Mouse (Mus musculus): Measurements from ENCODE around the gene Rbm41. TPM values are rescaled to one million over a fixed set of nuclear protein-coding genes. Genes with fewer than 3 reads are reported as not detected.

Rbm41 gene
- total and polyA plus RNA-seq, 2 experiments from 2014 or later = 3.1 to 6.9 TPM

DNA sequence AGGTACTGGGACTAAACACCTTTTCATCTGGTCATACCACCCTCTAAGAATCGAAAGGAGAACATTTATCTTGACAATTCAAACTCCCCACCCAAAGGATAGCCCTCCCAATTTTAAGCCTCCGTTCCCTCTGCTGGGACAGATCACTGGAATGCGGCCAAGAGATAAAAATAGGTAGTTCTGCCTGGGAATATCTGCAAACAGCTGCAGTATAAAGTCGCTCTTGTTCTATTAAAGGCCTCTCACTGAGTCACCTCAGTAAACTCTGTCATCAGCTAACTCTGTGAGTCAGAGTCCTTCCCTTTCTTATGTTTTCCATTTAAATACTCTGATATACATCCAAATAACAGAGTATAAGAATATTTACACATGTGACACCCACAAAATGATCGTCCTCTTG is 139.0 kb downstream of the Rbm41 start:
- no peak for TF ChIP-seq CTCF (IDR thresholded peaks at IDR 0.05)
- no peak overlapping the region for H3K4me3 ChIP-seq (ENCODE audit: low read depth, low read length)
- no peaks in the 10 kb centered on the region for H3K36me3 ChIP-seq (ENCODE audit: insufficient read depth, low read length)
- H3K4me1 ChIP-seq (ENCODE audit: insufficient read depth, low read length) = no peaks in the 10 kb centered on the region
- no peak overlapping the region for H3K27ac ChIP-seq (ENCODE audit: low read depth, low read length)
- no peak for ATAC-seq (ENCODE audit: low FRiP score)
- H3K27me3 ChIP-seq (ENCODE audit: insufficient read depth, low read length) = no peaks in the 10 kb centered on the region
- no peak overlapping the region for H3K9ac ChIP-seq (replicated peaks; ENCODE audit: low read length, poor library complexity, severe bottlenecking)
- no peak overlapping the region for H3K4me2 ChIP-seq (ENCODE audit: low read depth, low read length, poor library complexity, severe bottlenecking)
- H3K9me3 ChIP-seq (ENCODE audit: low read length) = no peaks in the 10 kb centered on the region
- no peak for DNase-seq (ENCODE audit: low spot score)
- WGBS = 81% methylated on average over 5 of the region's 5 CpGs

DNA sequence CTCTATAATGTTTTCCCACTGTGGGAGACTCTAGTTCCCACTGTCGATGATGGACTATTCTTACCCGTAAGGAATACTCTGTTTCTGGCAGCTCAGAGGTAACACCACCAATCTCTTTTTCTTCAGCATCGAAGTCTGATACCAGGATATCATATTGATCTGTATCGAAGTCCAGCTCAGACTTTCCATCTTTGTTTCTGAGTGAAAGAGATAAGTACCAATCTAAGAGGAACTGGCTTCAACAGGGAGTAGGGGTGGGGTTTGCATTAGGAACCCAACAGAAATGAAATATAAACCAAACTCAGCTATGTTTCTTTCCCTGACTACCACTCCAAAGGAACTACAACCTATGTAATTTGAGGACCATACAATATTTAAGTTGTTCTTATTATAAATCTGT is 143.6 kb downstream of the Rbm41 start:
- WGBS = 93% methylated on average over 4 of the region's 4 CpGs
- H3K4me3 ChIP-seq (ENCODE audit: low read depth, low read length) = no peak overlapping the region
- no peak for DNase-seq (ENCODE audit: low spot score)
- H3K4me1 ChIP-seq (ENCODE audit: insufficient read depth, low read length) = no peaks in the 10 kb centered on the region
- H3K9me3 ChIP-seq (ENCODE audit: low read length) = no peaks in the 10 kb centered on the region
- no peak overlapping the region for H3K9ac ChIP-seq (replicated peaks; ENCODE audit: low read length, poor library complexity, severe bottlenecking)
- no peaks in the 10 kb centered on the region for H3K27me3 ChIP-seq (ENCODE audit: insufficient read depth, low read length)
- TF ChIP-seq CTCF (IDR thresholded peaks at IDR 0.05) = no peak
- no peak for ATAC-seq (ENCODE audit: low FRiP score)
- no peak overlapping the region for H3K4me2 ChIP-seq (ENCODE audit: low read depth, low read length, poor library complexity, severe bottlenecking)
- H3K27ac ChIP-seq (ENCODE audit: low read depth, low read length) = no peak overlapping the region
- H3K36me3 ChIP-seq (ENCODE audit: insufficient read depth, low read length) = no peaks in the 10 kb centered on the region

DNA sequence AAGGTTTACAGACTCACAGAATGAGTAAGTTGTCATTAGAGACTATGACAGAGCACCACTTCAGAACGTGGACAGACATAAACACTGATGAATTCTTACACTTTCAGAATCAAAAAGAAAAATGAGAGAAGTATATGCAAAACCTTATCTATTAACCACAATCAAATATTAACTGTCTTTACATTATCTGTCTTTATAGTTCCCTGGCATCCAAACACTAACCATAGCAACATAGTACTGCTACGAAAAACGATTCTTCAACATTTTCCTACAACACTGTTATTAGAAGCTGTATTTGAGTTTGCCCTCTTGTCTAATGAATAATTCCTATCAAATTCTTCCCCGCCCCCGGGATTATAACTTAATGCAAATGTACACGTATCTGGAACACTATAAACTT is 157.3 kb downstream of the Rbm41 start:
- Histone ChIP-seq H3K4me1 (ENCODE audit: insufficient read depth, low read length) (no peaks in the 10 kb centered on the region), H3K9ac (replicated peaks; ENCODE audit: low read length, poor library complexity, severe bottlenecking) (no peak overlapping the region), H3K27me3 (ENCODE audit: insufficient read depth, low read length) (no peaks in the 10 kb centered on the region), H3K4me2 (ENCODE audit: low read depth, low read length, poor library complexity, severe bottlenecking) (no peak overlapping the region), H3K27ac (ENCODE audit: low read depth, low read length) (no peak overlapping the region), H3K9me3 (ENCODE audit: low read length) (no peaks in the 10 kb centered on the region), H3K36me3 (ENCODE audit: insufficient read depth, low read length) (no peaks in the 10 kb centered on the region), H3K4me3 (ENCODE audit: low read depth, low read length) (no peak overlapping the region)
- ATAC-seq (ENCODE audit: low FRiP score) (no peak), DNase-seq (ENCODE audit: low spot score) (no peak)
- TF ChIP-seq CTCF (IDR thresholded peaks at IDR 0.05) = no peak
- WGBS = 71% methylated on average over 6 of the region's 6 CpGs

Other genes starting within 250 kb of the Rbm41 start
- gene Ripply1, start 216.2 kb downstream of the Rbm41 start, total RNA-seq (2014; rRNA removed) = not detected in 2 replicates
- not detected in 2 replicates for gene Ripply1, start 216.2 kb downstream of the Rbm41 start, polyA plus RNA-seq (2015; fragmentation: Nextera tagmentation; extraction: Ambion mirVana)
- gene Cldn2, start 197.8 kb downstream of the Rbm41 start, total RNA-seq (2014; rRNA removed) = 0.52 and 1.4 TPM in 2 replicates
- gene Cldn2, start 197.8 kb downstream of the Rbm41 start, polyA plus RNA-seq (2015; fragmentation: Nextera tagmentation; extraction: Ambion mirVana) = 0.25 and 0.31 TPM in 2 replicates
- gene Morc4, start 126.9 kb downstream of the Rbm41 start, total RNA-seq (2014; rRNA removed) = 2.6 and 10.2 TPM in 2 replicates
- gene Morc4, start 126.9 kb downstream of the Rbm41 start, polyA plus RNA-seq (2015; fragmentation: Nextera tagmentation; extraction: Ambion mirVana) = 2.5 and 3.1 TPM in 2 replicates
- 2.1 and 2.8 TPM in 2 replicates for gene Nup62cl, start 64.1 kb upstream of the Rbm41 start, total RNA-seq (2014; rRNA removed)
- gene Nup62cl, start 64.1 kb upstream of the Rbm41 start, polyA plus RNA-seq (2015; fragmentation: Nextera tagmentation; extraction: Ambion mirVana) = 3.4 and 5.6 TPM in 2 replicates
- 1.7 TPM in 1 of 2 replicates, not detected in the other for gene Pih1h3b, start 64.3 kb upstream of the Rbm41 start, total RNA-seq (2014; rRNA removed)
- gene Pih1h3b, start 64.3 kb upstream of the Rbm41 start, polyA plus RNA-seq (2015; fragmentation: Nextera tagmentation; extraction: Ambion mirVana) = not detected in 2 replicates